Mouse (Mus musculus) brown adipose tissue, adult 24 weeks (tissue): ENCODE results near the gene Fam19a5. TPM values are rescaled to one million over a fixed set of nuclear protein-coding genes. Genes with fewer than 3 reads are reported as not detected.

Experiments used
- H3K27ac ChIP-seq: fragments of 200-500 bp; replicated peaks from 2 replicates; pipeline ENCODE4 v1.5.1; 2012; ENCODE audit warnings: low read depth, mild to moderate bottlenecking, low read length
- H3K4me1 ChIP-seq: fragments of 200-500 bp; 2 replicates; pipeline ENCODE4 v1.6.1; 2012; ENCODE audit warnings: low read length, mixed read lengths; ENCODE audit not compliant: control insufficient read depth, insufficient read depth, insufficient read length
- H3K4me3 ChIP-seq: fragments of 200-500 bp; 2 replicates; pipeline ENCODE4 v1.5.1; 2012; ENCODE audit warnings: low read depth, mild to moderate bottlenecking, low read length, moderate library complexity; ENCODE audit not compliant: insufficient read depth
- polyA plus RNA-seq: library from polyadenylated mRNA; stranded (reverse); fragments of >200 nt; gene quantifications from 2 replicates; pipeline ENCODE4 v1.2.4, GENCODE M21; 2012; ENCODE audit not compliant: missing spikeins, insufficient read depth, insufficient read length

Fam19a5 gene
- polyA plus RNA-seq, 1 experiment = 4.6 TPM

DNA sequence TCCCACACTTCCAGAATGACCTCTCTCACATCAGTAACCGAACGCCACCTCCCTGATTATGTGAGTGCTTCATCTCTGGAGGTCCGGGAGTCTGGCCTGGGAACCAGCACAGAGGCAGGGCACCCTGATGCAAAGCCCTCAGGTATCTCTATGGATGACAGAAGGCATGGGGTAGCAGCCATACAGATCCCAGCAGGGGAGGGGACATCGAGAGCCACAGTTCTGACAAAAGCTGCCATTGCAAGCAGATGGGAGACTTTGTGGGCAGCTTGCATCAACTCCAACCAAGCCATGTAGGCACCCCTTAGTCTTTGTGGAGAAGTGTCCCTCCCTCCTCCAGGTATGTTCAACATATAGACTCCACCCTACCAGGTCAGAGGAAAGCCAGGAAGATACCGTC, 20.2 kb downstream of the Fam19a5 start:
- Histone ChIP-seq H3K4me3 (no peak overlapping the region), H3K4me1 (no peaks in the 10 kb centered on the region), H3K27ac (no peak overlapping the region)

DNA sequence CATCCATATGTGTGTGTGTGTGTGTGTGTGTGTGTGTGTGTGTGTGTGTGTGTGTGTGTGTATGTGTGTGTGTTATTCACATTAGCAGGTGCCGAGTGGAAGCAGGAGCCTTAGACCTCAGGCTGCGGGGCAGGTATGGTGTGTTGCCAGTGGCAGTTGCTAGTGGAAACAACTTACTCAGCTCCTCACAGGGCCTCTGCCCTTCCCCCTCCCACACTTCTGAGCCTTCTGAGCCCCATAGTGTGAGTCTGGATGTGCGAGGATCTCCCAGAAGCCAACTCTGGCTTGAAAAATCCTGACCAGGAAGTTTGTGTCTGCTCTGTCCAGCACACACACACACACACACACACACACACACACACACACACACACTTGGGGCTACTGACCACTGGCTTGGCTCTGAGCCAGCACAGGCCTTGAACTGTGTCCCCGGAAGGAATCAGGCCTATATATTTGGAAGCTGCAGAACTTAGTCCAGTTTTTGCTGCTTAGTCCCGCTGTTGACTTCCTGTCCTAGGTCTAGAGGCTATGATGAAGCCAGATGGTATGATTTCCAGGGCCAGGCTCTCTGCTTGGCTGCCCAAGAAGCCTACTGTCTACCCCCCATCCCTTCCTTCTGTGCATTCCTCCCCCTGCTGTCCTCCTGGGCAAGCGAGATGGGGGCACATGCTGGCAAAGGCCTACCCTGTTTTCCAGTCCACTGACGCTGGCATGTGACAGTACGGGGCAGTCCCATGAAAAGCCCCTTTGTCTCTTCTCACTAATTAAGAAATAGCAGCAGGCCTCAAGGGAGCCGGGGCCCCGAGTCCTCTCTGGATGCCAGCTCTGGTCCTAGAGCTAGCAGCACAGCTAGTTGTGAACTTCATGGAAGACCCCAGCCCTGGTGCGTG, 22.2 kb downstream of the Fam19a5 start:
- Histone ChIP-seq H3K4me3 (no peak overlapping the region), H3K4me1 (no peaks in the 10 kb centered on the region), H3K27ac (no peak overlapping the region)

DNA sequence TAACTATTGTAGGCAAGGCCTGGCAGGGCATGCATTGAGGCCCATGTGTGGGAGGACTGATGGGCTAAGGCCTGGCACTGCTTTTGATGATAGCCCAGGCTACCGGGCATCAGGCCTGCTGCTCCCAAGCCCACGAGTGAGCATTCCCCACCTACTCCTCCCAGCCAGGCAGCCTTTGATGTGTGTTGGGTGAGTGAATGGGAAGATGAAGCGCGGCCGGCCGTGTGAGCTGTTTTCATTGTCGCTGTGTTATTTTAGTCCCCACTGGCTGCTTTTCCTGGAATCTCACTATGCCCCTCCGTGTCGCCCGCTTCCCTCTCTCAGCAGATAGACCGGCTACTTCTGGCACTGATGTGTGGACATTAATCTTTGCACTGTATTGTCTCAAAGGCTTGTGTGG, 26.1 kb downstream of the Fam19a5 start:
- Histone ChIP-seq H3K4me3 (no peak overlapping the region), H3K4me1 (no peaks in the 10 kb centered on the region), H3K27ac (no peak overlapping the region)

DNA sequence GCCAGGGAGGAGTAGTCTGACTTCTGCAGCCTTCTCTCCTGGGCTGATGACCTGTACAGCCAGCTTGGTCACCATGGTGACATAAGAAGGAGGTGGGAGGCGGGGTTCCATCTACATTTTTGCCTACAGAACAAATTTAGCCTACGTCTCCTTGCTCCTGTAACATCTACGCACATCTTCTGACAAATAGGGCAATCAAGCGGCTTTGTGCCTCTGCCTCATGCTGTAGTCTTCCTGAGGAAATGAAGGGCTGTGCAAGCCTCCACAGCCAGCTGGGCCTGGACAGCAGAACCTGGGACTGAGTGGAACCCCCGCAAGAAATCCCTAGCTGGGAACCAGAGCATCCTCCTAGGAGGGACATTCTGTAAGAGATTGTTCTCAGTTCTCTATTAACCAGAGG, 35.8 kb downstream of the Fam19a5 start:
- Histone ChIP-seq H3K4me1 (no peaks in the 10 kb centered on the region), H3K4me3 (no peak overlapping the region)

DNA sequence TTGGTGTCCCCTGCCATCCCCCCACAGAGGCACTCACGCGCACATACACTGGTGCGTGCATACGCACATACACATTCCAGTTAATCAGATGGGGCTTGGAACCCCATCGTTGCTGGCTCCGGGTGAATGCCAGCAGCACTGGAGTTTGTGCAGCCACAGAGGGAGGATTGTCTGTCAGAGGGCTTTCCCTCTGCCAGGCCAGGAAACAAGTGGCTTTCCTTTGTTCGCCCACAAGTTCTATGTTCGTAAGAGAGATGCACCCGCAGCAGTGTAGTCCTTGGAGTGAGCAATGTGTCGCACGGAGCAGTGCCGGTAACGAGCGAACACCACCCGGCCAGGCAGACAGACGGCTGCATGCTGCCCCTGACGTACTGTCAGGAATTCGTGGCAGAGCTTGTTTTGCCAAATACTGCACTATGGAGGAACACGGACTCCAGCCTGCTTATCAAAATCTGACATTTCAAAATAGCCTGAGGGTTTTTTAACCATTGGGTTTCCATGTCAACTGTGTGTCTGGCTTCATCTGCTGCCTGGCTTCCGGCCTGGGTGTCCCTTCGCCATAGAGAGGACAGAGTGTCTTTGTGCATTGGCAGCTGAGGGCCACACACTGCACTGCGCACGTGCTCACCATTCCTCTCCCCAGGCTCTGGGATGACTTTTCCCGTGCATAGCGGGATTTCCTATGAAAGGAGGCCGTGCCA, 40.0 kb downstream of the Fam19a5 start:
- Histone ChIP-seq H3K4me3 (no peak overlapping the region), H3K27ac (no peak overlapping the region), H3K4me1 (no peaks in the 10 kb centered on the region)

More for the DNA sequence above, 35.8 kb downstream of the Fam19a5 start:
- no peak overlapping the region for H3K27ac ChIP-seq

DNA sequence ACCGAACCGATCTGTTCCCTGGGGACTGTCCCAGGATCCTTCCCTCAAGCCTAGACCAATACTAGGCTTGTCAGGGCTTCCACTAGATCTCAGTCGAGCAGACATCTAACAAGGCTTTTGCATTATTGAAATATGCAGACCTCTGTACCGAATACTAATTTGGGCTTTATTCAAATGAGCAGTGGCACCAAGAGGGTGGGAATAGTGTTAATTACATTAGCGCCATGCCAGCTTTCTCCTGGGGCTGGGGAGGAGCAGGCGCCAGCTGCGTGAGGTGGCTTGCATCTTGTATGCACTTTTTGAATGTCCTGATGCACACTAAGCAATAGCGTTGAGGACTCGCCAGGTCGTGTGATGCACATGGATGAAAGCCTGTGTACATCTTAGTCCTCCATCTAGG, 46.9 kb downstream of the Fam19a5 start:
- Histone ChIP-seq H3K4me1 (no peaks in the 10 kb centered on the region), H3K4me3 (no peak overlapping the region), H3K27ac (no peak overlapping the region)

DNA sequence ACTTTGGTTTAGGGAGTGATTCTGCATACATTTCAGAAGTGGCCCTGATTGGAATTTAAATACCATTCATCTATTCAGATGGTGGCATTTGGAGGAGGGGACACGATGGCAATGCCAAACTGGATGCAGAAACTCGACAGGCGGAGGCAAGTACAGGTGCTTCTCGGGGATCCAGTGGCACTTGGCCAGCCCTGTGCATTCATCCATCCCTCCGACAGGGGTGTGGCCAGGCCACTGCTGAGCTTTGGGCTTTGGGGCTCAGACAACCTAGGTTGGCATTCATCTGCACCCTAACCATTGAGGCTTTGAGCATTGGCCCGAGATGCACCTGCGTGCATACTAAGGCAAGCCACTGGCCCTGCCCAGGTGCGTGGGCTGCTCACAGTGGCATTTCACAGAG, 52.6 kb downstream of the Fam19a5 start:
- H3K4me3 ChIP-seq = no peak overlapping the region
- no peaks in the 10 kb centered on the region for H3K4me1 ChIP-seq
- no peak overlapping the region for H3K27ac ChIP-seq

DNA sequence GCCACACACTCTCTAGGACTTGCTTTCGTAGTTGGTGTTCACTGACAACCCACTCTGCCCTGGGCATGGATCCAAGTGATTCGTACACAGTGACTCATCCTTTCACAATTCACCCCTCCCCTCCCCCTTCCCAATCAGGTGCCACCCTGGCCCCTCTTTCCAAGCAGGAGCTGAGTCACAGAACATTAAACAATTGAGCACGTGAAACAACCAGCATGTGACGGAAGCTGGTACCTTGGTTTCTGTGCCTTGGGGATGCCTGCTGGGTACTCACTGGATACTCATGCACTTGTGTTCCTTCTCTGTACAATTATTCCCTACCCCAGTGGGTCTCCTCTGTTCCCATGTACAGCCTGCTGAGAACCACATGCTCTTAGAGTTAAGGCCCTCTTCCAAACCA, 53.0 kb downstream of the Fam19a5 start:
- H3K27ac ChIP-seq = no peak overlapping the region
- no peaks in the 10 kb centered on the region for H3K4me1 ChIP-seq

DNA sequence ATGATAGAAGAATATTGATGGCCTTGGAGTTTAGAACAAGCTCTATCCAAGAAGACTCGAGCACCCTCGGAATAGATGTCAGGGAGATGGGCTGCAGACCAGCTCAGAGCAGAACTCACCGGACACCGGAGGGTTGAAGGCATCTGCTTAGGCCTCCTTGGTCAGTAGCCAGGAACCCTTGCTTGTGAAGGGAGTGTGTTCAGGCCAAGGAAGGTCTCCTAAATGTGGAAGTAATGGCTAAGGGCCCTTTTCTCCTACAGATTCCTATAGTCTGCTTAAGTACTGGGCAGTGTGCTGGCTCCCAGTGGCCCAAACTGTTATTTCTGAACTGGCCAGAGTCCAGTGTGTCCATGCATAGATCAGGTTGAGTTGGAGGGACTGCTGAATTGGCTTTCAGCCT, 53.7 kb downstream of the Fam19a5 start:
- no peaks in the 10 kb centered on the region for H3K4me1 ChIP-seq
- H3K4me3 ChIP-seq = no peak overlapping the region
- H3K27ac ChIP-seq = no peak overlapping the region

More for the DNA sequence above, 53.0 kb downstream of the Fam19a5 start:
- H3K4me3 ChIP-seq = no peak overlapping the region

DNA sequence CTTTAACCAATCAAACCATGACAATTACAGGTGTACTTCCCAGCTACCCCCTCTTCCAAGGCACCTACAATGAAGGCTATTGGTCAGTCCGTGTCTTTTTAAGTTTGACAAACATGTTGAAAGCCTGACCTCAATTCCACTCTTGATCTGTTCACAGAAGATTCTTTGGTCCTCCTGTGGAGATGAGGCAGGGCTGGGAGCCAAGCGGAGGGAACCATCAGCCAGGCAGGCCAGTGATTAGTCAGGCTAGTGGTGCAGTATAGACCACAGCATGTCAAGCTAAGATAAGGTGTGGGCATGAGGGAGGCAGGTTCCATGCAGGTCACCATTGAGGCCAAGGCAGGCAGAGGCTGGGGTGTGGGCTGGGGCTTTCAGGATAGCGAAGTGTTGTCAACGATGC, 54.5 kb downstream of the Fam19a5 start:
- H3K4me1 ChIP-seq = no peaks in the 10 kb centered on the region
- H3K4me3 ChIP-seq = no peak overlapping the region
- H3K27ac ChIP-seq = no peak overlapping the region

DNA sequence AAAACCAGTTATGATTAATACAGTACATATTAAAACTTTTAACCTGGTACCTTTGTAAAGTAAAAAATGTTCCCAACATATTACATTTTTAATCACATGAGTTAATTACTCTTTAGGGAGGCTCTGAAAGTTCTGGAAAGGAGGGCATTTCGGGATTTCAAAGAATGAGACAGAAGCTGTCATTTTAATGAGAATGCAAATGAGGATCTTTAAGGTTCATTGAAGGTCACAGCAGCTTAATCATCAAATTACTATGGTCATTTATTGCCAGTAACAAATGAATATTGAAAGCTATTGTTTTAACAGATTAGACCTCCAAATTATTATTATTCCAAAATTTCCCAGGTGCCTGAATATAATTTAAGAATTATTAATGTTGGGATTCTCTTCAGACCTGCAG, 59.2 kb downstream of the Fam19a5 start:
- Histone ChIP-seq H3K4me1 (no peaks in the 10 kb centered on the region), H3K27ac (no peak overlapping the region), H3K4me3 (no peak overlapping the region)

DNA sequence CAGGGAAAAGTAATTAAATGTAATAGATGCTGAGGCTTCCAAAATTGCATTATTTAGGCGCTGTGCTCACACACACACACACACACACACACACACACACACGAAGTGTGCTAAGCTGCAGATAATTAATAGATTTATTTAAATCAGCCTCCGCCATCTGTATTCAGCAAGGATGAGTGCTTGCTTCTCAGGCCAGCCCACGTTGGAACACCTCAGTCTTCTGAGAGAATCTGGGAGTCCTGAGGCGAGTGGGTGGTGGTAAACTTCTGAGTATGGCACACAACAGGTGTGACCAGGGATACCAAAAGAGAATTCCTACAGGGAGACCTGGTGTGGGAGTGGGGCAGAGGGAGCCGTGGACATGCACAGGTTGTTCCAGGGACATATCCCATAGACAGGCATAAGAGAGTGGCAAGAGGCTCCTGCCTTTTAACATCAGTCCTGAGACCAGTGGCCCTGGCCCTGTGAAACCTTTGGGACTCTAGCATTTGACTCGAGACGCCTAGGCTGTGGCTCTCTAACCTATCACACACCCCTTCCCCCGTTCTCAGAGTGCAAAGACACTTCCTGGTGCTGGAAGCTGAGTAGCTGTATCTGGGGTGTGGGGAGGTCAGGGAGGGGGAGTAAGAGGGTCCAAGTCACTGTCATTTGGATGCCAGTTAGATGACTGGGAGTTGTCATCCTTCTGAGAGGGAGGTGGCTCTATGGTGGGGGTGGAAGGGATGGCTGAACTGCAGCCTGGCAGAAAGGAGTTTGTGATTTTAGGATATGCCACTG, 61.6 kb downstream of the Fam19a5 start:
- H3K4me1 ChIP-seq = no peaks in the 10 kb centered on the region
- H3K27ac ChIP-seq = no peak overlapping the region
- no peak overlapping the region for H3K4me3 ChIP-seq

DNA sequence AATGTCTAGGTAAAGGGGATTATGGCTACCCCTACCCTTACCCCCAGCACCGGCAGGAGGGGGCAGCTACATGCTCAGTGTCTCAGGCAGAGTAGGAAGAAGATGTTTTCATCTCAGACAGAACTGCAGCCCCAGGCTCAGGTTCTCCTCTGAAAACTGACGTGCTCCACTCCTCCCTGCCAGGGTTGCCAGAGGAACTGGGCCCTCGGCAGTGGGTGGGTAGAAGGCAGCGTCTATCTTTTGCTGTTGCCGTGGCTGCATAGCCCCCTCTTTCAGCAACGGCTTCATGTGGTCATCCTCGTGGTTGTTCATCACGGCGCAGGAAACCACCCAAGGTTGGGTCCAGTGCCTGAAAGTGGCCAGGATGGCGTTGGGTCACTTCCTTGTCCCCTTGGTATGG, 62.6 kb downstream of the Fam19a5 start:
- Histone ChIP-seq H3K4me3 (no peak overlapping the region), H3K27ac (no peak overlapping the region), H3K4me1 (no peaks in the 10 kb centered on the region)

DNA sequence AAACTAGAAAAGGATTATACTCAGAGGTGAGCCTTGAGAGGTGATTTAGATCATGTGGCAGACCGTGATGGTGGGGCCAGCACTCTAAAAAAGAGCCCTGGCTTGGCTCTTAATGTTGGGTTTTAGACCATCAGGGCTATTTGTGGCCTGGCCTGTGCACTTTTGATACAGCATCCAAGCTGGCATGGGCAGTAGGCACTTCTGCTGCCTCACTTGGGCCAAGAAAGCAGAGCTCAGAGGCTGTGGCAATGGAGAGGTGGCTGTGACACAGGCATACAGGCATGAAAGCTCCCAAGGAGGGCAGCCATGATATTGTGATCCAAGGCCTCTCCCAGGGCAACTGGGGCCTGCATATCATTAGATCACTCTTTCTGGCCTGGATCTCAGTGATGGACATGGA, 65.1 kb downstream of the Fam19a5 start:
- Histone ChIP-seq H3K4me1 (no peaks in the 10 kb centered on the region), H3K4me3 (no peak overlapping the region), H3K27ac (no peak overlapping the region)

DNA sequence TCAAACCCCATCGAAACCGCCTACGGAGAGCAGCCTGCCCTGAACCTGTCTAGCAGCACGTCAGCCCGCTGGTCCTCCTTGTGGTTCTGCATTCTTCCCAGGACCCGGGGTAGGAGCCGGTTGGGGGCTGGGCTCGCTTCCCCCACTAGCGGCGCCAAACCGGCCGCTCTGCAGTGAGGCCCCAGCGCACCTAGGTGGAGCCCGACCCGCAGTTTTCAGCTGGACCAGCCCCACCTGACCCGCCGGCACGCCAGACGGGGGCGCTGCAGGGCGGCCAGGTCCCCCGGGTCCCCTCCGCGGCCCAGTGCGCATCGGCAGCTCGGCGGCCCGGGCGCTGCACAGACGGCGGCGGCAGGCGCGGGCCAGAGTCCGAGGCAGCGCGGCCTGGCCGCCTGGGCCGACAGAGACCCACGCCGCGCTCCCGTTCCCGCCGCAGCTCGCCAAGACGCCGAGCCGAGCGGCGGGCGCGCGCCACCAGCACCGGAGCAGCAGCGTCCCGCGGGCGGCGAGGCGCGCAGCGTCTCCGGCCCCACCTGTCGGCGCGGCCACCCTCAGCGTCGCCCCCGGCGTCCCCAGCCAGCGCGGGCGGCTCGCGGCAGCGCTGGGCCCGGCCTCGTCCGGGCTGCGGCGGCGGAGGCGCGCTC, 80.0 kb downstream of the Fam19a5 start:
- peak overlapping the region; percentile 61 for H3K4me3 ChIP-seq
- no peaks in the 10 kb centered on the region for H3K4me1 ChIP-seq
- no peak overlapping the region for H3K27ac ChIP-seq
